ENCODE assay signal across 21 mouse cellular contexts in the genomic region with DNA sequence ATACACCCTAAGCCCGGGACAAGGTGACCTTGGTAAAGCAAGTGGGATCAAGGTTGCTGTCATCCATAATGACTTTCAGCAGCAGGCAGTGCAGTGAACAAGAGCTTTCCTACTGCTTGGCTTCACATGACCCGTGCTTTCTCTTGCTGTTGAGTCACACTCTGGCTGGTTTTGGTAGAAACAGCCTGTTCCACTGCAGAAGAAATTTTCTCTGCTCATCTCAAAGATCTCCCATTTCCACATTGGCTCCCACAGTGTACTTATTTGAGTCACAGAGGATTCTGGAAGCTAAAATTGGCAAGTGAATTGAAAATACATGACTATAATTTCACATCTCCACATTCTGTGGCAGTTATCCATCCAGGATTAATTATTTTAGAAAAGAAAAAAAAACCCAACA. TPM values are rescaled to one million over a fixed set of nuclear protein-coding genes. Genes with fewer than 3 reads are reported as not detected.
A peak's percentile ranks its signal among the peaks of the same experiment; 100 is the strongest.
DNase-seq lines count a peak whose midpoint lies in the region; TF ChIP-seq lines count a peak whose summit lies in the region.
"Had no signal": no experiment of that assay in that cellular context is flagged by ENCODE, and none has a peak within 500 bp of the region (broad histone marks: within the 10 kb centered on the region; RNA-seq: fewer than 3 reads in every experiment).

No protein-coding gene starts in this region.

- DNase-seq in adrenal gland, adult 8-10 months: peak; percentile 7
- DNase-seq in adrenal gland, postnatal 10 days: no peak
- DNase-seq in left cerebral cortex, adult 9 months (ENCODE audit: low spot score in 2 of 2): peak; percentile 11 to 15
- DNase-seq in left cerebral cortex, adult 2 months (ENCODE audit: extremely low spot score in 1 of 2, low spot score in 2 of 2): no peak
- peak; percentile 5 for DNase-seq in fibroblast of lung, adult 2 months (ENCODE audit: low read depth)
- DNase-seq in right cerebral cortex, postnatal 36 days (ENCODE audit: low spot score in 2 of 2): peak; percentile 2 to 15
- no peak for DNase-seq in gastrocnemius, adult 18-20 months (ENCODE audit: low spot score)
- DNase-seq in lung, postnatal 4 days: no peak
- DNase-seq: cerebellum, adult 2 months; cerebellum, postnatal 36 days; gastrocnemius, postnatal 25 days; heart, adult 2 months; lung, adult 2 months; retina, postnatal 1 day had no signal

- intact Hi-C loops in left cerebral cortex, adult 2 months (cut with DNase I): no loop called here

- TF ChIP-seq CTCF in left cerebral cortex, adult 2 months (IDR thresholded peaks at IDR 0.05): no peak

- no peak overlapping the region for H3K4me3 ChIP-seq in left cerebral cortex, adult 2 months
- H3K4me3 ChIP-seq: embryonic facial prominence, embryonic 15.5 days; forebrain, embryonic 10.5 days; heart, adult 2 months; heart, embryonic 15.5 days; limb, embryonic 10.5 days; liver, embryonic 12.5 days had no signal

- no peak overlapping the region for H3K27ac ChIP-seq in left cerebral cortex, adult 2 months
- H3K27ac ChIP-seq: embryonic facial prominence, embryonic 15.5 days; forebrain, embryonic 10.5 days; heart, adult 2 months; heart, embryonic 15.5 days; limb, embryonic 10.5 days; liver, embryonic 12.5 days had no signal

RNA-seq across cellular contexts. Expression of a gene that starts 43.7 kb away (rescaled TPM):
- total RNA-seq in adrenal gland, adult 8-10 months (2022): 10 to 100 TPM; 31.8 to 42.6 (median 35.8) TPM
- total RNA-seq in adrenal gland, postnatal 10 days (2021): 10 to 100 TPM; 34.1 to 38.4 TPM
- total RNA-seq in left cerebral cortex, adult 2 months (2021): 100 to 1,000 TPM; 128 to 134 TPM
- 1 to 10 TPM; 4.5 to 9.9 TPM for total RNA-seq in gastrocnemius, adult 18-20 months (2021)

RNA-seq across cellular contexts. Expression of a gene that starts 59.2 kb away (rescaled TPM):
- 1 to 10 TPM in 3 of 4 experiments, under 1 TPM in 1; 0.96 to 2.0 (median 1.4) TPM for total RNA-seq in adrenal gland, adult 8-10 months (2022)
- 1 to 10 TPM; 1.9 to 3.3 TPM for total RNA-seq in adrenal gland, postnatal 10 days (2021)
- 1 to 10 TPM; 1.5 to 1.6 TPM for total RNA-seq in left cerebral cortex, adult 2 months (2021)
- total RNA-seq in gastrocnemius, adult 18-20 months (2021): 1 to 10 TPM in 1 of 2 experiments, under 1 TPM in 1; 0.66 to 1.1 TPM
- total RNA-seq: hematopoietic stem cell, adult 5-6 weeks; megakaryocyte-erythroid progenitor cell, adult 5-6 weeks had no signal

Comparison
In these comparisons a context has a peak if more than half of its experiments do, and no peak if none do; other contexts are left out.
1. DNase-seq: peak in adrenal gland, adult 8-10 months (single experiment), left cerebral cortex, adult 9 months (2 of 2), fibroblast of lung, adult 2 months (single experiment) and right cerebral cortex, postnatal 36 days (2 of 2); none in adrenal gland, postnatal 10 days (single experiment), left cerebral cortex, adult 2 months (0 of 2), gastrocnemius, adult 18-20 months (single experiment) and lung, postnatal 4 days (0 of 2).